ENCODE assay signal across 8 mouse cellular contexts in the genomic region with DNA sequence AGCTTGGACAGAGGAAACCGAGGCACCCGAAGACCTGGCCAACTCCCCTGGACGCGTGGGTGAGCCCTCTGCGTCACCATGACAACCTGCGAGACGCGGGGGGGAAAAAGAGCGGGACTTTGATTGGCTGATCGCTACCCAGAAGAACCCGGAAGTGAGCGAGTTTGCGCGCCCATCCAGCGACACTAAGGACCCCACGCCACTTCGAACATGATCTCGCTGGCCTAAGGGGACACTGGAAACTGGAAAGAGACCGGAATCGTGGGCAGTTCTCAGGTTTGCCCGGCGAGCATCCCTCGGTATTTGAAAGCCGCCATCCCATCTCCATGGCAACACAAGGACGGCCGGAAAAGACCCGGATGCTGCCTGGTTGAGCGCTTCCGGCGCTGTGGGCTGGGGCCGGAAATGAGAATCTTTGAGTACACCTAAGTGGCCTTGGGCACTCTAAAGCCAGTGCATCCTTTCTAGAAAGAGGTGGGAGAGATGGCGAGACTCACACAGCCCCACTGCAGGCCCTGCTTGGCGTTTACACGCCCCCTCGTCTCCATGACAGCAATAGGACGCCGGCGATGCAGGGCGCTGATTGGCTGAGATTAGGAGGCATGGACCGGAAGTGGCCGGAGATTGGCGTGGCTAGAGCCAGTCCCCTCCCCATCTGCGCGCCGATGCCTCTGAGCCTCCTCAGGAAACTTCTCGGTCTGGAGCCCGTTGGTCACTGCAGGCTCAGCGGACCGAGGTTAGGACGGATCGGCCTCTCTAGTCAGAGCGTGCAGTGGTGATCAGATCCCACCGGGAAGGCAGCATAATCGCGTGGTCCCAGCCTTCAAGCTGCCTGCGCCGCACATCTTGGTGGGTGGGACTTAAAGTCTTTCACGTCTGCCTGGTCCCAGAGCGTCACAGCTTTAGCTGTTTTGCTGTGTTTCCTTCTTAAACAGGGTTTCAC. TPM values are rescaled to one million over a fixed set of nuclear protein-coding genes. Genes with fewer than 3 reads are reported as not detected.
A peak's percentile ranks its signal among the peaks of the same experiment; 100 is the strongest.
DNase-seq lines count a peak whose midpoint lies in the region; ATAC-seq and TF ChIP-seq lines count a peak whose summit lies in the region.

A gene (minus strand): TSS at position 80 of the 943 bp plus-strand sequence.

- TF ChIP-seq CTCF in heart, adult 2 months (IDR thresholded peaks at IDR 0.05), result no peak

- peak; percentile 61 for TF ChIP-seq POLR2A in heart, adult 2 months (IDR thresholded peaks at IDR 0.05; ENCODE audit: insufficient read depth, low read depth, low read length)

- peak; percentile 93 for DNase-seq in 3134 (ENCODE audit: extremely low read depth, insufficient read length, low spot score)
- peak; percentile 92 to 93 for DNase-seq in adrenal gland, postnatal 36 days
- peak; percentile 93 to 95 for DNase-seq in heart, adult 2 months
- peak; percentile 93 to 95 for DNase-seq in kidney, adult 8-10 months
- DNase-seq in spleen, postnatal 10 days (ENCODE audit: low spot score in 2 of 2), result peak; percentile 88 to 91

- peak within 1 kb of the TSS; percentile 80 for H3K9ac ChIP-seq in embryonic facial prominence, embryonic 13.5 days
- H3K9ac ChIP-seq in heart, adult 2 months (ENCODE audit: low read depth, low read length), result peak within 1 kb of the TSS; percentile 69
- H3K9ac ChIP-seq in limb, embryonic 13.5 days, result peak within 1 kb of the TSS; percentile 70
- H3K9ac ChIP-seq in midbrain, embryonic 16.5 days (ENCODE audit: low read depth, low read length), result peak within 1 kb of the TSS; percentile 70

- ATAC-seq in embryonic facial prominence, embryonic 13.5 days (ENCODE audit: insufficient number of reproducible peaks, insufficient read depth, low FRiP score, low TSS enrichment, low read depth), result peak; percentile 86
- peak; percentile 97 for ATAC-seq in limb, embryonic 13.5 days (ENCODE audit: low FRiP score, low read depth)
- peak; percentile 97 for ATAC-seq in midbrain, embryonic 16.5 days

- peak; percentile 13; the same call in 1 of the 2 replicates for TF ChIP-seq EP300 in heart, adult 2 months (IDR thresholded peaks at IDR 0.05; ENCODE audit: insufficient read depth, low read depth, low read length)

- no peaks in the 10 kb centered on the region for H3K27me3 ChIP-seq in embryonic facial prominence, embryonic 13.5 days
- H3K27me3 ChIP-seq in heart, adult 2 months (ENCODE audit: control insufficient read depth, insufficient read depth, low read length), result no peaks in the 10 kb centered on the region
- H3K27me3 ChIP-seq in limb, embryonic 13.5 days, result no peaks in the 10 kb centered on the region
- no peaks in the 10 kb centered on the region for H3K27me3 ChIP-seq in midbrain, embryonic 16.5 days (ENCODE audit: control insufficient read depth, insufficient read depth, low read depth, low read length)

- peak within 1 kb of the TSS; percentile 72 for H3K4me3 ChIP-seq in embryonic facial prominence, embryonic 13.5 days
- peak within 1 kb of the TSS; percentile 88 for H3K4me3 ChIP-seq in heart, adult 2 months
- H3K4me3 ChIP-seq in limb, embryonic 13.5 days, result peak within 1 kb of the TSS; percentile 67
- H3K4me3 ChIP-seq in midbrain, embryonic 16.5 days (ENCODE audit: low read depth, low read length), result peak within 1 kb of the TSS; percentile 74

- no peaks in the 10 kb centered on the region for H3K79me2 ChIP-seq in heart, adult 2 months (replicated peaks; ENCODE audit: control insufficient read depth, insufficient read depth, low read length)

- intact Hi-C loops in heart, adult 2 months (cut with DNase I), result loop anchor here (5.0 kb wide), 1 partner anchor 180 kb away; no protein-coding TSS in a partner anchor

- peak within 1 kb of the TSS; percentile 79 for H3K27ac ChIP-seq in embryonic facial prominence, embryonic 13.5 days
- H3K27ac ChIP-seq in heart, adult 2 months, result peak within 1 kb of the TSS; percentile 77
- H3K27ac ChIP-seq in limb, embryonic 13.5 days, result peak within 1 kb of the TSS; percentile 77
- H3K27ac ChIP-seq in midbrain, embryonic 16.5 days (ENCODE audit: low read length), result peak within 1 kb of the TSS; percentile 86

- under 1% methylated on average over 59 of the region's 59 CpGs for WGBS in embryonic facial prominence, embryonic 13.5 days
- WGBS in heart, adult 2 months, result under 1% methylated on average over 59 of the region's 59 CpGs
- under 1% methylated on average over 59 of the region's 59 CpGs for WGBS in limb, embryonic 13.5 days
- under 1% methylated on average over 59 of the region's 59 CpGs for WGBS in midbrain, embryonic 16.5 days

- peak within 1 kb of the TSS; percentile 81 for H3K4me2 ChIP-seq in embryonic facial prominence, embryonic 13.5 days
- peak within 1 kb of the TSS; percentile 83 for H3K4me2 ChIP-seq in limb, embryonic 13.5 days (replicated peaks)
- peak within 1 kb of the TSS; percentile 84 for H3K4me2 ChIP-seq in midbrain, embryonic 16.5 days (ENCODE audit: low read length)

- H3K9me3 ChIP-seq in embryonic facial prominence, embryonic 13.5 days, result peaks cover 3% of the 10 kb centered on the region; the same call in 1 of the 2 replicates
- H3K9me3 ChIP-seq in limb, embryonic 13.5 days, result 0 out of 2 replicates have a peak, but pooled peaks cover under 1% of the 10 kb centered on the region
- H3K9me3 ChIP-seq in midbrain, embryonic 16.5 days (replicated peaks; ENCODE audit: control insufficient read depth, low read length, poor library complexity, severe bottlenecking), result no peaks in the 10 kb centered on the region

- H3K36me3 ChIP-seq in embryonic facial prominence, embryonic 13.5 days, result 0 out of 2 replicates have a peak, but pooled peaks cover 3% of the 10 kb centered on the region
- no peaks in the 10 kb centered on the region for H3K36me3 ChIP-seq in heart, adult 2 months (ENCODE audit: control insufficient read depth, insufficient read depth, low read length)
- H3K36me3 ChIP-seq in limb, embryonic 13.5 days, result peaks cover 2% of the 10 kb centered on the region; the same call in 1 of the 2 replicates
- H3K36me3 ChIP-seq in midbrain, embryonic 16.5 days (ENCODE audit: control insufficient read depth, insufficient read depth, low read length), result no peaks in the 10 kb centered on the region

- peaks cover 13% of the 10 kb centered on the region for H3K4me1 ChIP-seq in embryonic facial prominence, embryonic 13.5 days
- no peaks in the 10 kb centered on the region for H3K4me1 ChIP-seq in heart, adult 2 months (ENCODE audit: control insufficient read depth, insufficient read depth, low read length)
- peaks cover 13% of the 10 kb centered on the region; the same call in 1 of the 2 replicates for H3K4me1 ChIP-seq in limb, embryonic 13.5 days
- peaks cover 16% of the 10 kb centered on the region for H3K4me1 ChIP-seq in midbrain, embryonic 16.5 days (ENCODE audit: control insufficient read depth, insufficient read depth, low read length)

RNA-seq across cellular contexts. Expression of the gene that starts here (rescaled TPM):
- 1 to 10 TPM; 1.7 to 1.9 TPM for total RNA-seq in adrenal gland, postnatal 36 days (2021)
- polyA plus RNA-seq in embryonic facial prominence, embryonic 13.5 days (2015; fragmentation: Nextera tagmentation; extraction: Ambion mirVana), result 213 and 290 TPM in 2 replicates
- under 1 TPM; 0.18 to 0.30 TPM for total RNA-seq in heart, adult 2 months (2021)
- 0.47 and 2.3 TPM in 2 replicates for polyA plus RNA-seq in heart, adult 2 months (2012; rRNA removed)
- polyA plus RNA-seq in limb, embryonic 13.5 days (2015; fragmentation: Nextera tagmentation; extraction: Ambion mirVana), result 167 and 187 TPM in 2 replicates
- 102 and 112 TPM in 2 replicates for polyA plus RNA-seq in midbrain, embryonic 16.5 days (2015; fragmentation: Nextera tagmentation; extraction: Ambion mirVana)

Comparison
In these comparisons a context has a peak if more than half of its experiments do, and no peak if none do; other contexts are left out.
1. Peak in every context shown above with its lines: DNase-seq, ATAC-seq, H3K4me3 ChIP-seq and H3K27ac ChIP-seq.
2. RNA of the gene that starts here (polyA plus RNA-seq): 213 to 290 TPM in embryonic facial prominence, embryonic 13.5 days, 167 to 187 TPM in limb, embryonic 13.5 days and 102 to 112 TPM in midbrain, embryonic 16.5 days; 0.47 to 2.3 TPM in heart, adult 2 months; every median in the first group is over 10 times any median in the second.